Mouse (Mus musculus): ENCODE measurements around the gene Atg7. TPM values are rescaled to one million over a fixed set of nuclear protein-coding genes. Genes with fewer than 3 reads are reported as not detected.

Gene Atg7
- polyA plus RNA-seq, 1 experiment from 2014 or later = 19.0 TPM

DNA sequence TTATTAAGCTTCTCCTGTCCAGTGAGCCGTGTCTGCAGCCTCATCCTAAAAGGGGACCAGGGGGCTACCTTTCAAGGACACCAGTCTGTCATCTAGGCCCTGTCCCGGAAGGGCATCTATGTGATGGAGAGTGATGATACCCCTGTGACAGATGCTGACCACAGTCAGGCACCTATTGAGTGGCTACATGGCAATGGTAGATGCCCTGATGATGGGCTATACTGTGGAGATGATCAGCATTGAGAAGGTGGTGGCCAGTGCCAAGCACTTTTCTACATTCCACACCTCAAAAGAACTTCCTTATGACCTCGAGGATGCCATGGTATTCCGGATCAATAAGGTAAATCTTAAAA, 95.8 kb downstream of the Atg7 start:
- peak overlapping the region; percentile 33; the same call in 1 of the 2 replicates for H3K4me3 ChIP-seq
- peak overlapping the region; percentile 66 for H3K4me2 ChIP-seq (replicated peaks)
- peaks cover 8% of the 10 kb centered on the region for H3K4me1 ChIP-seq
- H3K27me3 ChIP-seq = 0 out of 2 replicates have a peak, but pooled peaks cover 2% of the 10 kb centered on the region
- H3K36me3 ChIP-seq = peaks cover 9% of the 10 kb centered on the region; the same call in 1 of the 2 replicates
- 0 out of 2 replicates have a peak, but pooled peaks cover 8% of the 10 kb centered on the region for H3K9me3 ChIP-seq (replicated peaks)
- ATAC-seq (ENCODE audit: low FRiP score) = 0 out of 2 replicates have a peak, but pooled peaks have one; percentile 35
- WGBS = 85% methylated on average over 4 of the region's 4 CpGs
- H3K27ac ChIP-seq = no peak overlapping the region
- peak overlapping the region; percentile 69 for H3K9ac ChIP-seq

- Histone ChIP-seq H3K4me3 (no peak overlapping the region), H3K36me3 (peaks cover 9% of the 10 kb centered on the region; the same call in 1 of the 2 replicates), H3K4me2 (replicated peaks) (no peak overlapping the region), H3K27me3 (no peaks in the 10 kb centered on the region), H3K9me3 (replicated peaks) (0 out of 2 replicates have a peak, but pooled peaks cover 8% of the 10 kb centered on the region), H3K27ac (no peak overlapping the region), H3K9ac (no peak overlapping the region), H3K4me1 (peaks cover 8% of the 10 kb centered on the region)
- WGBS = 92% methylated on average over 12 of the region's 12 CpGs
- ATAC-seq (ENCODE audit: low FRiP score) = no peak
Measured at GRCm38 (mm10) chr6:114742209-114743003, 99.5 kb downstream of the Atg7 start.

DNA sequence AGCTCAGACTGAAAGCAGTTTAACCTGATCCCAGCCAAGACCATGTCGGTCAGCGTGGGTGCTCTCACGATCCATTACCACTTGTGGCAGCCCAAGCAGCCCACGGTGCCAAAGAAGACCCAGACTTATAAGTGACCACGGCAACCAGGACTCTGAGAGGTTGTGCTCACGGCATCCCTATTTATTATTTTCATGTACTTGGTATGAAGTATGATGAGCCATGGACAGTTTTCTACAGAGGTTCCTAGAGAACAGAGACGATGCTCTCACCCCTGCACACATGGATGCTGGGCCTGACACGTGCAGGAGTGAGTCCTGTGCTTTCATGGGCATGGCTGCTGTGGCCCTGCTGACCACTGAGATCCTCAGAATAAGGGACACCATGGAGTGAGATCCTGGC, 100.2 kb downstream of the Atg7 start:
- Histone ChIP-seq H3K9me3 (replicated peaks) (0 out of 2 replicates have a peak, but pooled peaks cover 8% of the 10 kb centered on the region), H3K4me1 (peaks cover 6% of the 10 kb centered on the region), H3K27ac (no peak overlapping the region), H3K27me3 (no peaks in the 10 kb centered on the region), H3K4me2 (replicated peaks) (no peak overlapping the region), H3K4me3 (no peak overlapping the region), H3K36me3 (peaks cover 9% of the 10 kb centered on the region; the same call in 1 of the 2 replicates), H3K9ac (no peak overlapping the region)
- ATAC-seq (ENCODE audit: low FRiP score) = no peak
- 89% methylated on average over 8 of the region's 8 CpGs for WGBS

- 0 out of 2 replicates have a peak, but pooled peaks cover 8% of the 10 kb centered on the region for H3K9me3 ChIP-seq (replicated peaks)
- no peak overlapping the region for H3K4me2 ChIP-seq (replicated peaks)
- H3K4me3 ChIP-seq = no peak overlapping the region
- WGBS = 82% methylated on average over 2 of the region's 2 CpGs
- H3K9ac ChIP-seq = no peak overlapping the region
- H3K27ac ChIP-seq = no peak overlapping the region
- peaks cover 9% of the 10 kb centered on the region; the same call in 1 of the 2 replicates for H3K36me3 ChIP-seq
- H3K27me3 ChIP-seq = no peaks in the 10 kb centered on the region
- no peak for ATAC-seq (ENCODE audit: low FRiP score)
- no peaks in the 10 kb centered on the region for H3K4me1 ChIP-seq
Measured at GRCm38 (mm10) chr6:114743845-114744244, 100.9 kb downstream of the Atg7 start.

GRCm38 (mm10) chr6:114746439-114746974, 103.6 kb downstream of the Atg7 start:
- Histone ChIP-seq H3K36me3 (0 out of 2 replicates have a peak, but pooled peaks cover under 1% of the 10 kb centered on the region), H3K9ac (no peak overlapping the region), H3K4me1 (no peaks in the 10 kb centered on the region), H3K4me3 (no peak overlapping the region), H3K27ac (no peak overlapping the region), H3K9me3 (replicated peaks) (0 out of 2 replicates have a peak, but pooled peaks cover 8% of the 10 kb centered on the region), H3K27me3 (no peaks in the 10 kb centered on the region), H3K4me2 (replicated peaks) (no peak overlapping the region)
- 75% methylated on average over 7 of the region's 7 CpGs for WGBS
- no peak for ATAC-seq (ENCODE audit: low FRiP score)

- Histone ChIP-seq H3K36me3 (no peaks in the 10 kb centered on the region), H3K4me3 (no peak overlapping the region), H3K27me3 (no peaks in the 10 kb centered on the region), H3K27ac (no peak overlapping the region), H3K9me3 (replicated peaks) (no peaks in the 10 kb centered on the region), H3K4me1 (no peaks in the 10 kb centered on the region), H3K9ac (no peak overlapping the region), H3K4me2 (replicated peaks) (no peak overlapping the region)
- no peak for ATAC-seq (ENCODE audit: low FRiP score)
- 85% methylated on average over 3 of the region's 3 CpGs for WGBS
Measured at GRCm38 (mm10) chr6:114748419-114748818, 105.5 kb downstream of the Atg7 start.

DNA sequence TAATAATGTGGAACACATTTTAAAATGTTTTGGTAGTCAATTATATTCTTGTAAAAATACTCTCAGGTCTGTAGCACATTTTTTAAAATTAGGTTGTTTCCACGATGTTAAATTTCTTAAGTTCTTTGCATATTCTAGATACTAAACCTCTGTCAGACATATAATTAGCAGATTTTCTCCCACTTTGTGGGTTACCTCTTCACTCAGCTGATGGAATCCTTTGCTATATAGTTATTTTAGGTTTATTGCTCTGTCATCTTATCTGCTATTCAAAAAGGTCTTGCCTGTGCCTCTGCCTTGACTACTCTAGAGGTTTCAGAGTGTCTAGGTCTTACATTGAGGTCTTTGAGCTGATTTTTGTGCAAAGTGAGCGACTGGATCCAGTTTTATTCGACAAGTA, 106.0 kb downstream of the Atg7 start:
- no peaks in the 10 kb centered on the region for H3K36me3 ChIP-seq
- WGBS = 90% methylated on average over 3 of the region's 3 CpGs
- H3K27ac ChIP-seq = no peak overlapping the region
- H3K9me3 ChIP-seq (replicated peaks) = no peaks in the 10 kb centered on the region
- no peaks in the 10 kb centered on the region for H3K4me1 ChIP-seq
- no peak for ATAC-seq (ENCODE audit: low FRiP score)
- H3K4me3 ChIP-seq = no peak overlapping the region
- H3K9ac ChIP-seq = no peak overlapping the region
- H3K4me2 ChIP-seq (replicated peaks) = no peak overlapping the region
- H3K27me3 ChIP-seq = no peaks in the 10 kb centered on the region

DNA sequence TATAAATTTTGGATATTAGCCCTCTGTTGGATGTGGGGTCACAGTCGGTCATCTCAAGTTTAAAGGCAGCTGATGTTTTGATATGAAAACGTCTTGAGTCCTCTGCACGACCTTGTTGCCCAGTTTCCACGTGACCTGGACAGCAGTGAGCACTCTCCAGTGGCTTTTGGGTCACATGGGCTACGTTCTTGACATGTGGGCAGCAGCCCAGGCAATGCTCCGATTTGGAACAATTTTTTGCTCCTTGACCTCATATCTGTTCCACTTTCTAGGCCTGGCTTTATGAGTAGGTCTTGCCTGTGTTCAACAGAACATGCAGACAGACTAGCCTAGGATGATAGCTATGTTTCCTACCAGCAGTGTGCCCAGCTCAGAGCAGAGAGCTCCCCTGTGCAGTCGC, 115.9 kb downstream of the Atg7 start:
- H3K9me3 ChIP-seq (replicated peaks) = no peaks in the 10 kb centered on the region
- no peaks in the 10 kb centered on the region for H3K27me3 ChIP-seq
- H3K4me3 ChIP-seq = no peak overlapping the region
- H3K9ac ChIP-seq = no peak overlapping the region
- ATAC-seq (ENCODE audit: low FRiP score) = no peak
- H3K4me1 ChIP-seq = no peaks in the 10 kb centered on the region
- no peak overlapping the region for H3K4me2 ChIP-seq (replicated peaks)
- 76% methylated on average over 7 of the region's 7 CpGs for WGBS
- H3K27ac ChIP-seq = no peak overlapping the region
- no peaks in the 10 kb centered on the region for H3K36me3 ChIP-seq

GRCm38 (mm10) chr6:114766314-114766713, 123.4 kb downstream of the Atg7 start:
- H3K4me1 ChIP-seq = peaks cover 3% of the 10 kb centered on the region; the same call in 1 of the 2 replicates
- no peak overlapping the region for H3K4me3 ChIP-seq
- no peaks in the 10 kb centered on the region for H3K9me3 ChIP-seq (replicated peaks)
- H3K9ac ChIP-seq = no peak overlapping the region
- H3K27ac ChIP-seq = no peak overlapping the region
- no peak overlapping the region for H3K4me2 ChIP-seq (replicated peaks)
- no peaks in the 10 kb centered on the region for H3K36me3 ChIP-seq
- 88% methylated on average over 6 of the region's 6 CpGs for WGBS
- H3K27me3 ChIP-seq = no peaks in the 10 kb centered on the region
- ATAC-seq (ENCODE audit: low FRiP score) = no peak

DNA sequence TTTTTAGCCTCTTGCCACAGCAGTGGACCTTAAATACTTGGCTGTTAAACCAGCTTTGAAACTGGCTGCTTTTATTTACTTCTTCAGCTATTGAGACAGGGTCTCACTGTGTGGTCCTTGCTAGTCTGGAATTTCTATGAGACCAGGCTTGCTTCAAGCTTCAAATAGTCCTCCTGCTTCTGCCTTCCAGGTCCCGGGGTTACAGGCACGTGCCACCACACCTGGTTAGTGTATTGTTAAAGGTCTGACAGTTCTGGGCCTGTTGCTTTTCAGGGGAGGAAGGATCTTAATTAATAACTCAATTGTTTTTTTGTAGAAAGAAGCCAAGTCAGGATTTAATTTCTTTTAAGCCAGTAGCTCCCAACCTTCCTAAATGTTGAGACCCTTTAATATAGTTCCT, 124.8 kb downstream of the Atg7 start:
- no peaks in the 10 kb centered on the region for H3K9me3 ChIP-seq (replicated peaks)
- H3K4me3 ChIP-seq = no peak overlapping the region
- no peak overlapping the region for H3K9ac ChIP-seq
- H3K27me3 ChIP-seq = no peaks in the 10 kb centered on the region
- H3K36me3 ChIP-seq = no peaks in the 10 kb centered on the region
- 78% methylated on average over 2 of the region's 2 CpGs for WGBS
- H3K4me1 ChIP-seq = peaks cover 3% of the 10 kb centered on the region; the same call in 1 of the 2 replicates
- no peak for ATAC-seq (ENCODE audit: low FRiP score)
- H3K4me2 ChIP-seq (replicated peaks) = no peak overlapping the region
- no peak overlapping the region for H3K27ac ChIP-seq

GRCm38 (mm10) chr6:114770337-114770736, 127.4 kb downstream of the Atg7 start:
- ATAC-seq (ENCODE audit: low FRiP score) = no peak
- H3K4me3 ChIP-seq = no peak overlapping the region
- H3K4me1 ChIP-seq = peaks cover 3% of the 10 kb centered on the region; the same call in 1 of the 2 replicates
- H3K9me3 ChIP-seq (replicated peaks) = no peaks in the 10 kb centered on the region
- H3K4me2 ChIP-seq (replicated peaks) = no peak overlapping the region
- 88% methylated on average over 2 of the region's 2 CpGs for WGBS
- no peaks in the 10 kb centered on the region for H3K27me3 ChIP-seq
- H3K36me3 ChIP-seq = no peaks in the 10 kb centered on the region
- H3K27ac ChIP-seq = no peak overlapping the region
- H3K9ac ChIP-seq = no peak overlapping the region

GRCm38 (mm10) chr6:114771502-114771901, 128.6 kb downstream of the Atg7 start:
- H3K9ac ChIP-seq = no peak overlapping the region
- H3K9me3 ChIP-seq (replicated peaks) = no peaks in the 10 kb centered on the region
- peaks cover 3% of the 10 kb centered on the region; the same call in 1 of the 2 replicates for H3K4me1 ChIP-seq
- WGBS = 86% methylated on average over 4 of the region's 4 CpGs
- no peaks in the 10 kb centered on the region for H3K36me3 ChIP-seq
- no peak overlapping the region for H3K4me2 ChIP-seq (replicated peaks)
- H3K27ac ChIP-seq = no peak overlapping the region
- H3K27me3 ChIP-seq = no peaks in the 10 kb centered on the region
- H3K4me3 ChIP-seq = no peak overlapping the region
- no peak for ATAC-seq (ENCODE audit: low FRiP score)

All from hindbrain, embryonic 12.5 days (tissue).